Mouse (Mus musculus) thymus, adult 2 months (tissue): ENCODE measurements at regions not wholly inside any gene's neighbourhood (a gene's known extent, or its start where the extent isn't known, plus 50 kb on each side); places are given as distances from the start of the nearest gene placed in this dataset.

ENCODE experiments used
- DNase-seq: peaks from one replicate; pipeline ENCODE4 v3.0.0; 2021
- H3K27ac ChIP-seq: fragments of 200-500 bp; 2 replicates; pipeline ENCODE4 v1.5.1; 2012; ENCODE audit warnings: low read length, control low read depth; ENCODE audit not compliant: control insufficient read depth, insufficient read depth
- H3K27me3 ChIP-seq: fragments of 200-500 bp; 2 replicates; pipeline ENCODE4 v1.6.1; 2012; ENCODE audit warnings: mild to moderate bottlenecking, low read length, moderate library complexity, mixed read lengths; ENCODE audit not compliant: control insufficient read depth, insufficient read depth
- H3K36me3 ChIP-seq: fragments of 200-500 bp; 2 replicates; pipeline ENCODE4 v1.6.1; 2012; ENCODE audit warnings: mild to moderate bottlenecking, low read length, moderate library complexity; ENCODE audit not compliant: control insufficient read depth, insufficient read depth
- H3K4me1 ChIP-seq: fragments of 200-500 bp; replicated peaks from 2 replicates; pipeline ENCODE4 v1.6.1; 2012; ENCODE audit warnings: low read length; ENCODE audit not compliant: control insufficient read depth, insufficient read depth
- H3K4me3 ChIP-seq: fragments of 200-500 bp; 2 replicates; pipeline ENCODE4 v1.5.1; 2012; ENCODE audit warnings: mild to moderate bottlenecking, low read length, control low read depth, moderate library complexity; ENCODE audit not compliant: control insufficient read depth, insufficient read depth
- CTCF ChIP-seq: fragments of 200-500 bp; IDR thresholded peaks from 2 replicates; pipeline ENCODE4 v1.5.1; 2012; ENCODE audit warnings: mild to moderate bottlenecking, control low read depth, low read length, moderate library complexity, borderline replicate concordance; ENCODE audit not compliant: control insufficient read depth, poor library complexity, insufficient read depth; ENCODE audit errors: extremely low read depth
- POLR2A ChIP-seq: fragments of 200-500 bp; IDR thresholded peaks from 2 replicates; pipeline ENCODE4 v1.6.1; 2012; ENCODE audit warnings: mild to moderate bottlenecking, low read length, control low read depth, moderate library complexity; ENCODE audit not compliant: control insufficient read depth, poor library complexity, insufficient read depth; ENCODE audit errors: extremely low read depth
- WGBS: fragments of 180-500 bp; shearing (Covaris S2); methylation state at CpG from one replicate; pipeline ENCODE4 v1.1.7; 2018; 5-methylcytosine and 5-hydroxymethylcytosine counted together

DNA sequence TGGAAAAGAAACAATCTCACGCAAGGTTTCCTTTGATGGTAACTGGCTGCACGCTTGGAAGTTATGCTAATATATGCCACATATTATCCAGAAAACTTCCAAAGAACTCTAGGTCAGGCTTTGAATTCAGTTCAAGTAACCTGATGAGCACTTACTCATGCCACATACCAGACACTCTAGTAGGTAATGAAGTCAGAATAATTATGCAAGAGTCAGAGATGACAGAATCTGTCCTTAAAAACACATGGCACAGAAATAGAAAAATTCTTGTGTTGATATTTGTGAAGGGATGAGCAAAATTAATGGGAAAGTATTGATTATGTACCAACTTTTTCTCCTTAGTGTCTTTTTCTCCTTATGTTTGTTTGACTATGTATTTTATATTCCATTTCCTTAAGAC is 59.8 kb upstream of the Tars start:
- DNase-seq, result no peak
- H3K36me3 ChIP-seq, result no peaks in the 10 kb centered on the region
- no peaks in the 10 kb centered on the region for H3K27me3 ChIP-seq
- no peak overlapping the region for H3K4me3 ChIP-seq
- no peak for TF ChIP-seq CTCF
- H3K27ac ChIP-seq, result no peak overlapping the region
- H3K4me1 ChIP-seq, result no peaks in the 10 kb centered on the region
- 96% methylated on average over 2 of the region's 2 CpGs for WGBS

DNA sequence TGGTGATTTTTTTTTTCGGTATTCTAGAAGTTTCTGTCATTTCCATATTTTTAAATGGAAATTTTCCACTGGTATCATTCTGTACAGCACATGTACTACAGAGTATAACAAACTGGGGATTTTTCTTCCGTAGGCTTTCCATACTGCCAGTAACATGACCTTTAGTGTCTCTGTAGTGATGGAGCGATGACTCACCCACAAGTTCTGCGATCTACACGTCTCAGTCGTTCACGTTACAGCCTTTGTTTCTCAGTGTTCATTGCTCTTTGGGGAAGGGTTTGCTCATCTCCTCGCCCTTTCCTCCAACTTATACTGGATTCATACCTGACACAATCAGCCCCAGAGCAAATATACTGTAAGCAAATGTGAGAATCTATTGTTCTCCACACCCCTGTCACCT is 57.8 kb upstream of the Tars start:
- Histone ChIP-seq H3K27me3 (no peaks in the 10 kb centered on the region), H3K36me3 (no peaks in the 10 kb centered on the region), H3K27ac (no peak overlapping the region), H3K4me3 (no peak overlapping the region), H3K4me1 (no peaks in the 10 kb centered on the region)
- DNase-seq, result no peak
- 91% methylated on average over 8 of the region's 8 CpGs for WGBS
- TF ChIP-seq CTCF (no peak), POLR2A (no peak)

DNA sequence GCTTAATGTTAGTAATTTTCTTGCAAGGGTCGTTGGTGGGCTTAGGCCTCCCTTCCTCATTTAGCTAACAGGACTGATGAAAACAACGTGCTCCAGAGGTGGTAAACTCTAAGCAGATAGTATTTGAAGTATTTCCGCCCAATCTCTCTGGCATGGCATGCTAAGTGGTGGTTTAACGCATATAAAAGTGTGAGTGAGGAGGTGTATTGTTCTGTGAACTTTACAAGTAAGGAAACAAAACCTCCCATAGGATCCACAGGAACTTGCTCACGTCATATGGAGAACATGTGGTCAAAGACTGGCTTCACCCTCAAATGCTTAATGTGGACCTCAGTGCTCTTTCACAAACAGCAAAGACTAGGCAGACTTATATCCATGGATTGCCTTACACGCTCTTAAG is 56.5 kb upstream of the Tars start:
- no peak for DNase-seq
- 85% methylated on average over 6 of the region's 6 CpGs for WGBS
- Histone ChIP-seq H3K27me3 (no peaks in the 10 kb centered on the region), H3K36me3 (no peaks in the 10 kb centered on the region), H3K4me3 (no peak overlapping the region), H3K27ac (no peak overlapping the region), H3K4me1 (no peaks in the 10 kb centered on the region)
- TF ChIP-seq POLR2A (no peak), CTCF (no peak)

DNA sequence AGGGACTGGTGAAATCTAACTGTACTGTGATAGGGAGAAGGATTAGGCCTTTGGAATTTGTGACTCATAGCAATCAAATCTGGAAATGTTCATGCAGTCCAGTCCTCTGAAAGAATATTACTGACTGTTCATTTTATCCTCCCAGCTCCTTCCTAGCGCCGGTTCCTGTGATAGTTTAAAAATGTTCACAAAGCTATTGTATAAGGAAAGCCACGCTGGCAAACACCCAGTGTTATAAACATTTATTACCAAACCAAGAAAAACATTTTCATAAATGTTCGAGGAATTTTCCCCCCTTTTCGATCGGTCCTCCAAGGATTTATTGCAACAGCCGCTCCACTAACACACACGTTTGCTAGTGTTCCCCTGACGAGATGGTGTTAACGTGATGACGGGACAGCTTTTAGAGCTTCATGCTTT is 55.9 kb upstream of the Tars start:
- Histone ChIP-seq H3K4me1 (no peaks in the 10 kb centered on the region), H3K27me3 (no peaks in the 10 kb centered on the region), H3K27ac (no peak overlapping the region), H3K36me3 (no peaks in the 10 kb centered on the region), H3K4me3 (no peak overlapping the region)
- TF ChIP-seq CTCF (no peak), POLR2A (no peak)
- WGBS, result 96% methylated on average over 11 of the region's 11 CpGs
- no peak for DNase-seq

DNA sequence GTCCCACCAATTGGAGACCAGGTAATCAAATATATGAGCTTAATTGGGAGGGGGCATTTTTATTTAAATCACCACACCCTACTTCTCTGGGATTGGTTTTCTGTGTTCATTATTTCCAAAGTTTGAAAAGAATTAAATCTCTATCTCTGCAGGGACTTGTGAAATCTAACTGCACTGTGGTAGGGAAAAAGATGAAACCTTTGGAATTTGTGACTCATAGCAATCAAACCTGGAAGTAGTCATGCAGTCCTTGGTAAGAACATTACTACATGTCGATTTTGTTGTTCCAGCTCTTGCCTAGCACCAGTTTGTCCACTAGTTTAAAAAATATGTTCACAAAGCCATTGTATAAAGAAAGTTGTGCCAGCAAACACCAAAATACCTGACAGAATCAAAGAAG is 54.5 kb upstream of the Tars start:
- H3K27ac ChIP-seq, result no peak overlapping the region
- DNase-seq, result no peak
- TF ChIP-seq CTCF (no peak), POLR2A (no peak)
- no peaks in the 10 kb centered on the region for H3K36me3 ChIP-seq
- no peaks in the 10 kb centered on the region for H3K4me1 ChIP-seq
- H3K4me3 ChIP-seq, result no peak overlapping the region
- no peaks in the 10 kb centered on the region for H3K27me3 ChIP-seq
- 96% methylated on average over 1 of the region's 1 CpGs for WGBS

DNA sequence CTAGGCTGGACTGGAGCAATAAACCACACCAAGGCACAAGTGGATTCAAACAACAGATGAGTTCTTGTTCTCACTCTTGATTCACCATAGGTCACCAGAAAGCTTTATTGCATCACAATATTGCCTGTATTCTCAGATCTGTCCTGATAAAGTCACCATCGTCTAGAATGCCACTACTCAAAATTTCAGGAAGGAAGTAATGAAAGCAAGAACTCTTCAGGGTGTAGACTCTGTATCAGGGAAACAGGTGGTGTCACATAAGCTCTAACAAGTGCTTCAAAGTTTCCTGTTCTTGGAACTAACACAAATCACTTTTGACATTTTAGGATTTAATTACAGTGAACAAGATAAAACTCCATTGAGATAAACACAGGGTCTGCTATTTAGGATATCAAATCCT is 52.2 kb upstream of the Tars start:
- TF ChIP-seq POLR2A, result no peak
- TF ChIP-seq CTCF, result no peak
- Histone ChIP-seq H3K4me1 (no peaks in the 10 kb centered on the region), H3K27me3 (no peaks in the 10 kb centered on the region), H3K4me3 (no peak overlapping the region), H3K27ac (no peak overlapping the region), H3K36me3 (no peaks in the 10 kb centered on the region)
- DNase-seq, result no peak
- WGBS, result 8% methylated on average over 1 of the region's 1 CpGs
